Mouse (Mus musculus): ENCODE results near the gene Prl3b1.

DNA sequence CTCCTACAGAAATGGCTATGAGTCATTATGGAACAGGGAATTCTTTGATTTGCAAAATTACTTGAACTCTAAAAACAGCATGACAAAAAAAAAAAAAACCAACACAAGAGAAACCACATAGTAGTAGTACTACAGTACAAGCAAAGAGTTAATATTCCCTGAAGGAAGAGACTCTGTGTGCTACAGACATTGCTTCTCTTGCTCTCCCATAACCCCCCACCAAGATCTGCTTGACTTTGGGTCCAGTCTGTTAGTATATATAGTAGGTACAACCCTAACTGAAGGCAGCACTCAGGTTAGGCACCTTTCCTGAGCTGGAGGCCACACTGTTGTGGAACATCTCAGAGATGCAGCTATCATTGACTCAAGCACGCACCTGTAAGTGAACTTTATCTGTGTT lies 45.3 kb upstream of the Prl3b1 start, which contains the start of gene Prl3c1:
- TF ChIP-seq CTCF (IDR thresholded peaks at IDR 0.05; ENCODE audit: borderline replicate concordance, control insufficient read depth, extremely low read depth, insufficient read depth, low read length, poor library complexity) (no peak), POLR2A (IDR thresholded peaks at IDR 0.05; ENCODE audit: control insufficient read depth, extremely low read depth, insufficient read depth, low read length, poor library complexity) (no peak)
